Mouse (Mus musculus) stomach, embryonic 14.5 days (tissue): ENCODE data around the gene Slc25a33. TPM values are rescaled to one million over a fixed set of nuclear protein-coding genes. Genes with fewer than 3 reads are reported as not detected.
"Not testable (repeated sequence)": the region's sequence is repeated elsewhere in the genome, so short reads cannot be mapped to it uniquely, and the experiment has no call there.

Source experiments
- ATAC-seq: fragments of 200-750 bp; cut with Nextera tagmentation; 2 replicates; pipeline ENCODE4 v1.8.0; 2017; ENCODE audit warnings: low read depth, moderate TSS enrichment; ENCODE audit not compliant: insufficient number of reproducible peaks, insufficient read depth, low FRiP score
- H3K27ac ChIP-seq: fragments of 300-500 bp; sonication (generic); 2 replicates; pipeline ENCODE4 v1.5.1; 2014; ENCODE audit warnings: mild to moderate bottlenecking, low read length, moderate library complexity, mixed read lengths
- H3K27me3 ChIP-seq: fragments of 300-500 bp; sonication (generic); 2 replicates; pipeline ENCODE4 v1.6.1; 2014; ENCODE audit warnings: low read length, control low read depth, mixed read lengths; ENCODE audit not compliant: control insufficient read depth, insufficient read depth
- H3K36me3 ChIP-seq: fragments of 300-500 bp; sonication (generic); 2 replicates; pipeline ENCODE4 v1.6.1; 2014; ENCODE audit warnings: mild to moderate bottlenecking, control low read depth, low read length, moderate library complexity, mixed read lengths; ENCODE audit not compliant: control insufficient read depth, insufficient read depth
- H3K4me1 ChIP-seq: fragments of 300-500 bp; sonication (generic); 2 replicates; pipeline ENCODE4 v1.6.1; 2014; ENCODE audit warnings: low read length, control low read depth, mixed read lengths; ENCODE audit not compliant: control insufficient read depth, insufficient read depth
- H3K4me2 ChIP-seq: fragments of 300-500 bp; sonication (generic); replicated peaks from 2 replicates; pipeline ENCODE4 v1.6.1; 2014; ENCODE audit warnings: low read depth, low read length, control low read depth
- H3K4me3 ChIP-seq: fragments of 300-500 bp; sonication (generic); 2 replicates; pipeline ENCODE4 v1.5.1; 2014; ENCODE audit warnings: low read depth, low read length, control low read depth
- H3K9ac ChIP-seq: fragments of 300-500 bp; sonication (generic); replicated peaks from 2 replicates; pipeline ENCODE4 v1.6.1; 2014; ENCODE audit warnings: low read depth, mild to moderate bottlenecking, control low read depth, low read length, moderate library complexity, mixed read lengths
- H3K9me3 ChIP-seq: fragments of 300-500 bp; sonication (generic); 2 replicates; pipeline ENCODE4 v1.6.1; 2016; ENCODE audit warnings: low read depth, low read length, control low read depth; ENCODE audit not compliant: control insufficient read depth
- WGBS: fragments of 180-500 bp; shearing (Covaris S2); extraction: QIAGEN DNeasy Blood & Tissue Kit; methylation state at CpG from one replicate; pipeline ENCODE4 v1.1.7; 2014; 5-methylcytosine and 5-hydroxymethylcytosine counted together
- polyA plus RNA-seq: library from polyadenylated mRNA; unstranded; fragments of >200 nt; fragmentation: Nextera tagmentation; extraction: Ambion mirVana; gene quantifications from 2 replicates; pipeline ENCODE4 v1.2.1, GENCODE M21; 2014

The Slc25a33 gene
- polyA plus RNA-seq, 1 experiment from 2014 or later = 9.4 TPM

- no peaks in the 10 kb centered on the region for H3K27me3 ChIP-seq
- H3K4me1 ChIP-seq = 0 out of 2 replicates have a peak, but pooled peaks cover 5% of the 10 kb centered on the region
- H3K4me2 ChIP-seq = no peak overlapping the region
- no peaks in the 10 kb centered on the region; the same call in 1 of the 2 replicates for H3K36me3 ChIP-seq
- no peak overlapping the region for H3K4me3 ChIP-seq
- no peak for ATAC-seq
- H3K9ac ChIP-seq = no peak overlapping the region
- no peak overlapping the region for H3K27ac ChIP-seq
- H3K9me3 ChIP-seq = no peaks in the 10 kb centered on the region
- WGBS = 52% methylated on average over 5 of the region's 5 CpGs
Observed at GRCm38 (mm10) chr4:149759517-149759916, 14.6 kb downstream of the Slc25a33 start.

GRCm38 (mm10) chr4:149758423-149758822 lies 15.7 kb downstream of the Slc25a33 start:
- no peaks in the 10 kb centered on the region; the same call in 1 of the 2 replicates for H3K36me3 ChIP-seq
- 74% methylated on average over 6 of the region's 6 CpGs for WGBS
- no peak for ATAC-seq
- no peaks in the 10 kb centered on the region for H3K9me3 ChIP-seq
- no peak overlapping the region for H3K27ac ChIP-seq
- no peaks in the 10 kb centered on the region for H3K27me3 ChIP-seq
- 0 out of 2 replicates have a peak, but pooled peaks cover 5% of the 10 kb centered on the region for H3K4me1 ChIP-seq
- H3K9ac ChIP-seq = no peak overlapping the region
- H3K4me3 ChIP-seq = no peak overlapping the region
- H3K4me2 ChIP-seq = no peak overlapping the region

- H3K36me3 ChIP-seq, H3K4me2 ChIP-seq, H3K27me3 ChIP-seq, H3K4me3 ChIP-seq, H3K27ac ChIP-seq, ATAC-seq, H3K9me3 ChIP-seq, H3K4me1 ChIP-seq, H3K9ac ChIP-seq: not testable (repeated sequence)
- WGBS = 90% methylated on average over 7 of the region's 7 CpGs
Observed at GRCm38 (mm10) chr4:149756546-149756945, 17.5 kb downstream of the Slc25a33 start.

- WGBS = 81% methylated on average over 3 of the region's 3 CpGs
- H3K36me3 ChIP-seq = no peaks in the 10 kb centered on the region
Observed at GRCm38 (mm10) chr4:149752836-149753235, 21.2 kb downstream of the Slc25a33 start.

GRCm38 (mm10) chr4:149752124-149752799 lies 21.8 kb downstream of the Slc25a33 start:
- no peak; the same call in 1 of the 2 replicates for ATAC-seq
- WGBS = 34% methylated on average over 17 of the region's 17 CpGs
- Histone ChIP-seq H3K4me3 (no peak overlapping the region), H3K4me1 (no peaks in the 10 kb centered on the region), H3K36me3 (no peaks in the 10 kb centered on the region), H3K27ac (no peak overlapping the region), H3K9me3 (no peaks in the 10 kb centered on the region), H3K4me2 (no peak overlapping the region), H3K9ac (no peak overlapping the region), H3K27me3 (no peaks in the 10 kb centered on the region)

More at GRCm38 (mm10) chr4:149752836-149753235, 21.2 kb downstream of the Slc25a33 start:
- Histone ChIP-seq H3K4me1 (no peaks in the 10 kb centered on the region), H3K27ac (no peak overlapping the region), H3K4me2 (no peak overlapping the region), H3K9me3 (no peaks in the 10 kb centered on the region), H3K27me3 (no peaks in the 10 kb centered on the region), H3K4me3 (no peak overlapping the region), H3K9ac (no peak overlapping the region)
- no peak for ATAC-seq

GRCm38 (mm10) chr4:149750671-149751070 lies 23.4 kb downstream of the Slc25a33 start:
- Histone ChIP-seq H3K27ac (no peak overlapping the region), H3K27me3 (no peaks in the 10 kb centered on the region), H3K4me1 (no peaks in the 10 kb centered on the region), H3K4me3 (no peak overlapping the region), H3K36me3 (no peaks in the 10 kb centered on the region; the same call in 1 of the 2 replicates), H3K9ac (no peak overlapping the region), H3K9me3 (no peaks in the 10 kb centered on the region), H3K4me2 (no peak overlapping the region)
- ATAC-seq = no peak
- 35% methylated on average over 5 of the region's 5 CpGs for WGBS

GRCm38 (mm10) chr4:149749663-149750015 lies 24.4 kb downstream of the Slc25a33 start:
- not testable (repeated sequence) for H3K27ac ChIP-seq, H3K9ac ChIP-seq
- WGBS = 88% methylated on average over 3 of the region's 3 CpGs

GRCm38 (mm10) chr4:149749003-149749662 lies 24.9 kb downstream of the Slc25a33 start:
- no peak overlapping the region for H3K27ac ChIP-seq
- 89% methylated on average over 18 of the region's 18 CpGs for WGBS
- ATAC-seq = no peak

More at GRCm38 (mm10) chr4:149749663-149750015, 24.4 kb downstream of the Slc25a33 start:
- not testable (repeated sequence) for H3K4me3 ChIP-seq, H3K36me3 ChIP-seq, H3K4me2 ChIP-seq, H3K27me3 ChIP-seq, H3K4me1 ChIP-seq, H3K9me3 ChIP-seq, ATAC-seq

More at GRCm38 (mm10) chr4:149749003-149749662, 24.9 kb downstream of the Slc25a33 start:
- no peak overlapping the region for H3K9ac ChIP-seq
- H3K4me3 ChIP-seq = no peak overlapping the region
- H3K27me3 ChIP-seq = no peaks in the 10 kb centered on the region
- no peaks in the 10 kb centered on the region; the same call in 1 of the 2 replicates for H3K36me3 ChIP-seq
- H3K9me3 ChIP-seq = no peaks in the 10 kb centered on the region
- no peak overlapping the region for H3K4me2 ChIP-seq
- no peaks in the 10 kb centered on the region for H3K4me1 ChIP-seq
